Mouse (Mus musculus) cerebellum, postnatal 10 days (tissue): Measurements from ENCODE around the gene Tnfsf14.

Source experiments
- DNase-seq, 2 experiments: peaks; one replicate each; pipeline ENCODE4 v3.0.0; 2021; ENCODE audit warnings: mixed read lengths in 2 of 2

Tnfsf14 gene

DNA sequence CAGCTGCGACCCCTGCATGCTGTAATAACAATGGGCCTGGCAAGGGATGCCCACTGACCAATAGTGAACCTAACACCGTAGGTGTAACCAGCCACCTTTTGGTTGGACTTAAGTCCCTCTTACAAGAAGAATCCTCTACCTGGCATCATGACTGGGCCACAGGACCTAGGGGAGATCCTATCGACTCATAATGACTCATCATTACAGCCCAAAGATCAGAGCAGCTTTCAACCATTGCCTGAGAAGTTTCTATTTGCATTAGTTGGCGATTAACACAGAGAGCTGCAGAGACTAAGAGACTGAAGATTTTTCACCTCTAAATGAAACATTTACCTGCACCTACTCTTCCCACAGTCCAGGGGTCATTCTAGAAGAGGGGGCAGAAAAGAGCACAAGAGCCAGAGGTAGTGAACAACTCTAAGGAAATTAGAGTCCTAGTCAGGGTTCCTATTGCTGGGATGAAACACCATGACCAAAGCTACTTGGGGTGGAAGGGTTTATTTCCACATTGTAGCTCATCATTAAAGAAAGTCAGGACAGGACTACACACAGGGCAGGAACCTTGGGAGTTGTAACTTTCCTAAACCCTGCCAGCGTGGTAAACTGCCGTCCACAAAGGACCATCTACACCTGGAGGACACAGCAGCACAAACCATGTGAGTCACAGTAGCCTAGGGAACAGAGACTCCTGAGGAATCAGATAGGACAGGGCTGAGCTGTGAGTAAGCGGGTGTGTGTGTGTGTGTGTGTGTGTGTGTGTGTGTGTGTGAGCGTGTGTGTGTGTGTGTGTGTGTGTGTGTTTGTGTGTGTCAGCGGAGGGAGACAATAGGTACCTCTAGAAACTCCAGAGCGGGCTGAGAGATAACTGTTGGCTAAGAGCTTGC is 8.1 kb upstream of the Tnfsf14 start:
- no peak for DNase-seq

DNA sequence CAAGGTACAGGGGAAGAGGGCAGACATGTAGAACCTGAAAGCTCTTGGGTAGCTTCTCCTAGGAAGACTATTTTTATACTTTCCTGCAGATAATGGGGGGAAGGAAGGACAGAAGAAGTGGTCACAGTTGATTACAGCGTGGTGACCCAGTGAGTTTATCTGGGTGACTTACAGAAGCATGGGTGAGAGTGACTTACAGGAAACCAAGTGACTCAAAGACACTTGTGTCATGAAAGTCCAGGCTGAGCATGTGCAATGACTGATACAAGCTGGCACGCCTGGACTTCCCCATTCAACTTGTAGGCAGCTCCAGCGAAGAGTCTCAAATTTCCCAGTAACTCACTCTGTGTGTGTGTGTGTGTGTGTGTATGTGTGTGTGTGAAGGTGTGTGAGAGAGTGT is 4.3 kb upstream of the Tnfsf14 start:
- DNase-seq, result no peak

DNA sequence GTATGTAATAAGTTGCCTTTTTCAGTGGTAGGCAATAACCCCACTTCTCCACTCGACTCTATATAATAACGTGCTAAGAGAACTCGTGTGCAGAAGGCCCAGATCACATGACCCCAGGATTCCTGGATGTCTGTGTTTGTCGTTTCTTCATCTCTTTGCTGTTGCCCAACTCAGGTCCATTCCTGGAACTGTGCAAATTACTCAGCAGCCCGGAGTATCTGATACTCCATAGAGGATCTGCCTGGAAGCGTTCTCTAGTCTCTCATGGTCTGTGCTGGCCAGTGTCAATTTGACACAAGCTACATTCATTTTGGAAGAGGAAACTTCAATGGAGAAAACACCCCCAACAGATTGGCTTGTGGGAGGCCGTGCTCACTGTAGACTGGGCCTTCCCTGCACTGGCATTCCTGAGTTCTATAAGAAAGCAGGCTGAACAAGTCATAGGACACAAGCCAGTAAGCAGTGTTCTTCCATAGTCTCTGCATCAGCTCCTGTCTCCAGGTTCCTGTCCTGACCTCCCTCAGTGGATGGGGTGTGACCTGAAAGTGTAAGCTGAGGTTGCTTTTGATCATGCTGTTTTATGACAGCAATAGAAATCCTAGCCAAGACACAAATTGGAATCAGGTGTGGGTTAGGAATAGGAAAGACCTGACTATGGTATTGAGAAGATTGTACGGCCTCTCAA is 1.5 kb upstream of the Tnfsf14 start:
- no peak for DNase-seq

DNA sequence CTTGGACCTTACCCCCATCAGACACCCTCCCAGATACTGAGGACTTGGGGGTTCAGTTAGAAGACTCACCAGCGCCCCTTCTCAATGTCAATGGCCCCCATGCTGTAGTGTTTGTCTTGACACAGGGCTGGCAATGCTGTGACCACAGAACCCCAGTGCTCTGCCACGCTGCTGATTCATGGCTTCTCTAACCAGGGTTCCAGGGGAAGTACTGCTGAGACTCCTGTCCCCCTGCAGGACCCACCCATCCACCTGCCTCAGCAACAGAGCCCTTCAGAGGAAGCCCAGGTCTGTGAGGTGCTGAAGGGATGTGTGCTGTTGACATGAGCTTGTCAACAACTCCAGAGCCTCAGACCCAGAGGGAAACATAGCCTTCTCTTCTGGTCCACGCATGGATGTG is 794 bp upstream of the Tnfsf14 start:
- no peak for DNase-seq

DNA sequence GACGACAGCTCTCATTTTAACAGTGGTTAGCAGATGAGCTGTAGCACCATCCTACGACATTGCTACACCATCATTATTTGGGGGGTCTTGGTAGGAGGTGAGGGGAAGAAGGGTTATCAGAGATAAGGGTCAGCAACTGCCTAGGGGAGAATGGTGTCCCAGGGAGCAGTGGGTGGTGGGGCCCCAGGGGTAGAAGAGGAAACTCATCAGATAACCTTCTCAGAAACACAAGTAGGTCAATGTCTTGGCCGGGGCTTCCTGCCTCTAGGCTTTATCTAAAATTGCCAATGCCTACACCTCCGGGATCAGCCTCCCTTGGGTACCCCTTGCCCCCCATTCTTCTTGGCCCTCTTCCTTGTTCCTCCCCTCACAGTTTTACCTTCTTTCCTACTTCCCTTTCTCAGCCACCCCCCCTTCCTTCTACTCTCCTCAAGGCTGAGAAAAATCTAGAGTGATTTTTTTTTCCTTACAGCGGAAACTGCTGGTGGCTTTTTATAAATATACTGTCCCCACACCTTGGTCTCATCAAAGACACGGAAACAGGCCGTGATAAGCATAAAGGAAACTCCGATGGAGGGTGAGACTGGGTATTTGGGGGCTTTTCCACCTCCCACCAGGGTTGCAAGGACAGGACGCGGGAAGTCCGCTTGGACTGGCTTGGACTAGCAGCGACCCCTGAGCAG is 5.3 kb downstream of the Tnfsf14 start:
- DNase-seq, result no peak

DNA sequence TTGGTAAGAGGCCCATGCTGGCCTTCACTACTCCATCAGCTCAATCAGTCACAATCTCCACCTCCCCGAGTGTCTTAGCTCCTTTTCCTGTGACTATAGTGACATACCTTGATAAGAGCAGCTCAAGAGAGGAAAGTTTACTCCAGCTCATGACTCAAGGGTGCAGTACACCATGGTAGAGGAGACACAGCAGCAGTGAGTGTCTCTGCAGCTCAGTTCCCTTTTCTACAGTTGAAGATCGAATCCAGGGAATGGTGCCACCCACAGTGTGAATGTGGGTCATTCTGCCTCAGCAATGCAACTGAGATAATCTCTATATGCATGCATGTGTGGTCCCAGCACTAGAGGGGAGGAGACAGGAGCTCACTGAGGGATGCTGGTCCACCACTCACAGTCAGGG is 8.3 kb downstream of the Tnfsf14 start:
- no peak for DNase-seq

DNA sequence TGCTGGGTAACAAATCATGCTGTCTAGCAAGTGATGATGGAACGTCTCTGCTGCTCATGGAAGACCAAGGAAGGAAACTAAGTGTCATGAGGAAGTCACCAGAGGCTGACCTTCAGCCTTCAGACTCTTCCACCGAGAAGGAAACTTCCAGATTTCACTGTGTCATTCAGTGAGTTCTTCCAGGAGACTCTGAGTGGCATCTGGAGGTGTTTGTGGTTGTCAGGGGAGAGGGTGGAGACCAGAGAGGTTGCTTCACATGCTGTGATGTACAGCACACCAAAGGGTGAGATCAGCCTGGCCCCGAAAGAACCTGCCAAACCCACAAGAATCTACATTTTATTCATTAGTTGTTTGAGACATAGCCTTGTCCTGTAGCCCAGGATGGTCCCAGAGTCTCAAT is 11.1 kb downstream of the Tnfsf14 start:
- DNase-seq, result no peak

DNA sequence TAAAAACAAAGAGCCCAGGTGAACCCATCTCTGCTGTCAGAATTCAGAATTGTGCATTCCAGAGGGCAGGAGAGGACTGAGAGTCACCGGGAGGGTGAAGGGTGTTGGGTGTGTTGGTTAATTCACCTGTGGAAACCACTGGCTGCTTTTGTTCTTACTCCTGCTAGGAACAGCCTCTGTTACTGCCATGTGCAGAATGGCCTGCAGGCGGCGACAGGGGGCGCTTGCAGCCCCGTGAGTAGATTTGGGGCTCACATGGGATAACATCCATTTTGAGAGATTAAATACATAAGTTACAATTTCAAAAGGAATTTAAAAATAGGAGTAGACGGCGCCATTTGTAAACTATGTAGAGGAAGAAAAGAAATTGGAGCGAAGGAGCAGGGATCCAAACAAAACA is 13.6 kb downstream of the Tnfsf14 start:
- DNase-seq, result peak; percentile 30 to 39

DNA sequence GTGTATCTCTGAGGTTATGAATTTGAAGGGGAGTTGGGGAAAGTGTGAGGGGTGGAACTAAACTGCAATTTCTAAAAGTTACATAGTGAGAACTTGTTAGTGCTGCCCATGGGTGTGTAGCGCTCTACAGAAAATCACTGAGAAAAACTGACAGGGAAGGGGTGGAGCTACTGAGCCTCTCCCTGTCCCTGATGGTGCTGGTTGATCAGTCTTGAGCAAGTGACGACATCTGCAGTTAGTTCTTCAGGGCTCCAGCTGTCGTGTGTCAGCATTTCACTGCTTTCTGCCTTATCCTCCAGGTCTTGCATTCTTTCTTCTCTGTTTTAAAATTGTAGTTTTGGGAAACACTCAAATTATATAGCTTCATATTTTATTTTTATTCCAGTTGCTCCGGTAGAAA is 20.6 kb downstream of the Tnfsf14 start:
- DNase-seq, result no peak

DNA sequence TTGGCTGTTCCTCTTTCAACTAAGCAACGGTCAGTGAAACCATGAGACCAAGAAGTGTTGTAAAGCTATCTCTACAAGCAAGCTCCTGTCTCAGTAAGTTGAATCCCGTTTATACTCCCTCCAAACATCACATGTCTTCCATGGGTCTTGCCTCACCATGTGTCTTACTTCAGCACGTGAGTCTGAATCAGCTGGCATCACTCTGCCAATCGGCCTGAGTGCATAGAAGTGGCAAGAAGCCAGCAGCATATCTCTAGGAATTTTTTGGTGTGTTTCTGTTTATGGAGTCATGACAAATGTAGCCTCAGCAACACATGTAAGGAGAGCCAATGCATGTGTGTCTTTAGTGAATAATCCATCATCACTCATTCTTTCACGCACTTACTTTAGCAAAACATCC is 21.6 kb downstream of the Tnfsf14 start:
- DNase-seq, result no peak

DNA sequence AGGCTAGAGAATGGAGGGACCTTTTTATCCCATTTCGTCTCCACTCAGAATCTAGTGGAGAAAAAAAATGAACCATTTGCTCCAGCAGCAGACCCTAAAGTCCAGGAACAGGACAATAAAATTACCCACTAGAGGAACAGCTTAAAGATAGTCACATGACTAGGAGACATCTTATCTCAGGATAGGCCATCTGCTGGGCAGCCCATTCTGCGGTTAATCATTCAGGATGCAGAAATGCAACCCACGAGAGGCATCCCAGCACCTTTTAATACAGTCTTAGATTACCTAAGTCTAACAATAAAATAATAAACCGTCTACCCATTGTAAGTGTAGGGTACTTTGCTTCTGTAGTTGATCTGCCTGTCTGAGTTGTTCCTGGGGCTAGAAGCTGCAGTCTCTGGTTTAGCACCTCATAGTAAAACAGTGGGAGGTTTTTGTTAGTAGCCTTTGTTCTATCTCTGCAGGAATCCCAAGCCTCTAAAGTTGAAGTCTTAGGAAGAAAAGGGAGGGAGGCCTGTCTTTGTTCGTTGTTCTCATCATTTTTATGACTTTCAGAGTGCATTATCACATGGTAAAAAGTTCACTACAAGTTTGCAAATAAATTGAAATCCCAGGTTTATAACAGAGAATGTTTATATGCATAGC is 23.2 kb downstream of the Tnfsf14 start:
- DNase-seq, result no peak

DNA sequence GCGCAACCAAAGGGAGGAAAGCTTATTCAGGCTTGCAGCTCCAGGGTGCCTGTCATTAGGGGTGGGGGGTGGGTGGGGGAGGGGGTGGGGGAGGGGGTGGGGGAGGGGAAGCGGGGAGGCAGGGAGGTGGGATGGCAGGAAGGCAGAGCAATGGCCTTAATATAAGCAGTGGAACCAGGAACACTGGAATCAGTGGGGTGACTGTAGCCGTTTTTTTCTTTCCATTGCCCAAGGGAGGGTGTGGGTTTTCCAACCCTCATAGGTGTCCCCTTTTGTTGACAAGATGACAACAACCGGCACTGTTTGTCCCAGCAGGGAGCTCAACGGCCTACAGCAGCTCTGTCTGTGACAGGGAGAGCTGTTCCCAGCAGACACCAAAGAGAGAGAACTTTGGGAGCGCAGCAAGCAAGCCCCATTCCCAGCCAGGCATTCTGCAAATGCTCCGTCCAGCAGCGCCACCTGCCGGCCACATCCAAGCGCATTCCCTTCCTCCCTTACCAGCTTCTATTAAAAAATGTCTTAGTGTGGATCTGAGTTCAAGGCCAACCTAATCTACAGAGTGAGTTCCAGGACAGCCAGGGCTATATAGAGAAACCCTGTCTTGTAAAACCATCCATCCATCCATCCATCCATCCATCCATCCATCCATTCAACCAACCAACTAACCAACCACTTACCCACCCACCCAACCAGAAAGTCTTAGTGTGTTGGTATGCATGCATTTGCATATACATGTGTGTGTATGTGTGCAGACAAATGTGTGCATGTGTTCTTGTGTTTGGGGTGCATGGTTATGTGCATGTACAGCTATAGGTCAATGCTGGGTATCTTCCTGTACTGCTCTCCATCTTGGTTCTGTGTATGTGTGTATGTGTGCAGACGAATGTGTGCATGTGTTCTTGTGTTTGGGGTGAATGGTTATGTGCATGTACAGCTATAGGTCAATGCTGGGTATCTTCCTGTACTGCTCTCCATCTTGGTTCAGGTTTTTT is 26.9 kb downstream of the Tnfsf14 start:
- peak; percentile 96 to 98 for DNase-seq

DNA sequence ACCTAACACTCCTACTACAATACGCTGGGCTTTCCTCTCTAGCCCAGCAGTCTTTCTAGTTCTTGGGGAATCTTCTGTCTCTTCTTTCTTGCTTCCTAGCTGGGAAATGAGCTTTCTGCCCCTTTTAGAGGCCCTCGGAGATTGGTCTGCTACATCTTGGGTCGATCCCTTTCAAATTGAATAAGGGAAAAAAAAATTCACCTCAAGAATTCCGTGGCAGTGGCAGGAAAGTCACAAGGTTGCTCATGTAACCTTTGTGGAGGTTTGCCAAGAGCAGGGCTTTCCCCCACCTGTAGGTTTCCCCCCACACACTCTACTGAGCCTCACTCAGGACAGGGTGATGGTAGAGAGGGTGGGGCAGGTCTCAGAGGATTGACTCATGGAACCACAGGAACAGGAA is 40.2 kb downstream of the Tnfsf14 start:
- DNase-seq, result no peak

DNA sequence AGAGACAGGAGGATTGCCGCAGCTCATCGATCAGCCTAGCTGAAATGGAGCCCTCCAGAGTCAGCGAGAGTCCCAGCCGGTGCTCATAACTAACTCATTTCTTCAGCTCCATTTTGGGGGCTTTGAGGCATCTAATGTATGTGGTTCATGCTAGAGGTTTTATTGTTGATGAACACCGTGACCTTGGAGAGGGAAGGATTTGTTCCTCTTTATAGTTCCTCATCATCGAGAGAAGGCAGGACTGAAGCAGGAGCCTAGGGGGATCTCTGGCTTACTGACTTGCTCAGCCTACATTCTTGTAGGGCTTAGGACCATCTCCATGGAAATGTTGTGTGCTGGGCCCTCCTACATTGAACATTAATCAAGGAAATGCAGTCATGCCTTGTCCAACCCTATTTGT is 41.0 kb downstream of the Tnfsf14 start:
- no peak for DNase-seq

DNA sequence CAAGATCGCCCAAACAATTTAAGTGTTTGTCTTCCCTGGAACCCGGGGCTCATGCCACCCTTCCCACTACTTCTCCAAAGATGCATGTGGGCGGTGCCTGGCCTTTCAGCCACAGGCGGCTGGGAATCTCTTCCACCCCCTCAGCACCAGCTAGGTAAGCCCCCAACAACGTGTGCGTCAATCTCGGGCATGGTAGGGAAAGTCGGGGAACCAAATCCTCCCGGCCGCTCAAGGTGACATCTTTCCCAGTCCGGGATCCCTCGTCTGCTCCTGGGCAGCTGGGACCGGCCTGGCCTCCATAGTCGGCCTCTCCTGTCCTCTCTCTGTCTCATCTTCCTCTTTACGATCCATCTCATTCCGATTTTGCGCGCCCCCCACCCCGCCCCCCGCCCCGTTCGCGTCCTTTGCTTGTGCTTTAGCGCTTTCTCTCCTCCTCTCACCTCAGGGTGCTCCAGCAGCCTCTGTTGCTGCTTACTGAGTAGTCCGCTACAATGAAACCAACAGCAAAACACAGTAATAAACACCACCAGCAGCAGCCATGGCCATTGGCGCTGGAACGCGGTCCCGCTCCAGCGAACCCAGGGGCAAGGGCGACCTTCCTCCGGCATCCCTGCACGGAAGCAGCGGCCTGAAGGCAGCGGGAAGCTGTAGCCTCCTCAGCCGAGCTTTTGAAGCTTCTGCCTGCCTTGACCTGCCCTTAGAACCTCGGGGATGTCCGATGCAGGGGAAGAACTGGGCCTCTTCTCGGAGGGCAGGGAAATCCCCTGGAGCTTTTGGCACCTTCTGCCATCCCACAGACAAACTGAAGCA is 44.8 kb downstream of the Tnfsf14 start, which contains the start of gene Cd70:
TSS of gene Cd70 (minus strand) at position 784 of the 810 bp plus-strand sequence.
- DNase-seq, result peak; percentile 32 to 51

DNA sequence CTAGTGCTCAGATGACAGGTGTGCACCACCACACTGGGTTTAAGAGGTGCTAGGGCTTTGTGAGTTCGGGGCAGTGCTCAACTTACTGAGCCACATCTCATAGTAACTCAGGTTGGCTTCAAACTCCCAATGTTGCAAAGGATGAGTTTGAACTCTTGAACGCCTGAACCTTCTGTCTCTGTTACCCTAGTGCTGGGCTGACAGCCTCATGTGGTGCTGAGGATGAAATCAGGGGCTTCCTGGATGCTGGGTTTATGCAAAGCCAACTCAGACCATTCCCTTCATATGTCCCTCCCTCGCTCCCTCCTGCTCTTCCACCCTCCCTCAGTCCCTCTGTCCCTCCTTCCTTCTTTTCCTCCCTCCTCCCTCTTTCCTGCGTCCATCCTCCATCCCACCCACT is 45.6 kb downstream of the Tnfsf14 start:
- no peak for DNase-seq

DNA sequence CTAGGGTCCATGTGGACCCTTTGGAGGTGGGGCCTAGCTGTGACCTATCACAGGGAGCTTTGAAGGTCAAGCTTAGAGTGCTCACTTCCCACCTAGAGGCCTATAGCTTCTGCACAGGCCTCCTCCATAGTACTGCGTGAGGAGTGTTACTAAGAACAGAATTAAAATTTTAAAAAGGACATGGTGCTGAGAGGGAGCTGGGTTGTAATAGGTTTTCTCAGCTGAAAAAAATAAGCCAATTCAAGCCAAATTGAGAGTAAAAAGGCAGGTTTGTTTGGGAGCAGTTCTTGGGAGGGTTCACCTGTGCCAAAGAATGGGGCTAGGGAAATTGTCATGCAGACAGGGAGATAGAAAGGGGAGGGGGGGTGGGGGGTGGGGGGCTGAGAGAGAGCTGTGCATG is 48.9 kb downstream of the Tnfsf14 start:
- DNase-seq, result no peak

DNA sequence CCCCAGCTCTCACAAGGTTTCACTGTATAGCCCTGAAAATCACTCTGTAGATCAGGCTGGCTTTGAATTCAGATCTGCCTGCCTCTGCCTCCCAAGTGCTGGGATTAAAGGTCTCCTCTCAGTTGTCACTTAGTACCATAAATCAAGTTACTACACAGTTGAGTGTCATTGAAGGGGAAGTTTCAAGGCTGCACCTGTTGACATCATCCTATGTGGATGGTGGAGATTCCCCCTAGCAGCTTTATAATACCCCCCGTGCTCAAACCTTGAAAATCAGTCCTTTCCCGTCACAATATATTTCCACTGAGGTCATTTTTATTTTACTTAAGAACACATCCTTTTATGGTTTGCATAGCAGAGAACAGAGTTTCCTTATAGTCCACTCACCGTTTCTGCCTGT is 50.3 kb downstream of the Tnfsf14 start:
- DNase-seq, result no peak

DNA sequence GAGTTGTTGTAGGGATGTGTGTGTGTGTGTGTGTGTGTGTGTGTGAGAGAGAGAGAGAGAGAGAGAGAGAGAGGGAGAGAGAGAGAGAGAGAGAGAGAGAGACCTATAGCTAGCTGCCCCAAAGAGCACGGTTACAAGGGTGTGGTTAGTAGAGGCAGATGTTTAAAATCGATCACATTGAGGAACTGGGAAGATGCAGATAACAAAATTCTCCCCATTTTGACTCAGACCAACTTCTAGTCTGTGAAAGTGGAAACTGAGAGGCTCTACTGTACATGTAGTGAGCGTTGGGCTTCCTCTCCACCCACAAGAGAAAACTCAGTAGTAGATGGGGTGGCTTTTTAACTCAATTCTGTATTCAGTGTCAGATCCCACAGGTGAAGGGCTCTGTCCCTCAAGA is 54.3 kb downstream of the Tnfsf14 start:
- no peak for DNase-seq
